Mouse (Mus musculus) hindbrain, embryonic 12.5 days (tissue): ENCODE measurements around the gene Hepacam. TPM values are rescaled to one million over a fixed set of nuclear protein-coding genes. Genes with fewer than 3 reads are reported as not detected.

Source experiments
- ATAC-seq: fragments of 200-750 bp; cut with Nextera tagmentation; 2 replicates; pipeline ENCODE4 v1.8.0; 2017; ENCODE audit warnings: moderate TSS enrichment; ENCODE audit not compliant: low FRiP score
- H3K27ac ChIP-seq: fragments of 300-500 bp; sonication (generic); 2 replicates; pipeline ENCODE4 v1.5.1; 2016; ENCODE audit warnings: mild to moderate bottlenecking
- H3K27me3 ChIP-seq: fragments of 300-500 bp; sonication (generic); 2 replicates; pipeline ENCODE4 v1.6.1; 2016; ENCODE audit warnings: mild to moderate bottlenecking
- H3K36me3 ChIP-seq: fragments of 300-500 bp; sonication (generic); 2 replicates; pipeline ENCODE4 v1.6.1; 2016; ENCODE audit warnings: mild to moderate bottlenecking
- H3K4me1 ChIP-seq: fragments of 300-500 bp; sonication (generic); 2 replicates; pipeline ENCODE4 v1.6.1; 2016
- H3K4me2 ChIP-seq: fragments of 300-500 bp; sonication (generic); replicated peaks from 2 replicates; pipeline ENCODE4 v1.6.1; 2016; ENCODE audit warnings: mild to moderate bottlenecking
- H3K4me3 ChIP-seq: fragments of 300-500 bp; sonication (generic); 2 replicates; pipeline ENCODE4 v1.5.1; 2016; ENCODE audit warnings: mild to moderate bottlenecking
- H3K9ac ChIP-seq: fragments of 300-500 bp; sonication (generic); 2 replicates; pipeline ENCODE4 v1.6.1; 2016; ENCODE audit warnings: mild to moderate bottlenecking, moderate library complexity
- H3K9me3 ChIP-seq: fragments of 300-500 bp; sonication (generic); replicated peaks from 2 replicates; pipeline ENCODE4 v1.6.1; 2016; ENCODE audit warnings: mild to moderate bottlenecking
- WGBS: fragments of 180-500 bp; shearing (Covaris S2); methylation state at CpG from one replicate; pipeline ENCODE4 v1.1.7; 2016; 5-methylcytosine and 5-hydroxymethylcytosine counted together
- polyA plus RNA-seq: library from polyadenylated mRNA; unstranded; fragments of >200 nt; fragmentation: Nextera tagmentation; extraction: Ambion mirVana; gene quantifications from 2 replicates; pipeline ENCODE4 v1.2.1, GENCODE M21; 2016

The Hepacam gene
- polyA plus RNA-seq, 1 experiment from 2014 or later, result 0.36 TPM

DNA sequence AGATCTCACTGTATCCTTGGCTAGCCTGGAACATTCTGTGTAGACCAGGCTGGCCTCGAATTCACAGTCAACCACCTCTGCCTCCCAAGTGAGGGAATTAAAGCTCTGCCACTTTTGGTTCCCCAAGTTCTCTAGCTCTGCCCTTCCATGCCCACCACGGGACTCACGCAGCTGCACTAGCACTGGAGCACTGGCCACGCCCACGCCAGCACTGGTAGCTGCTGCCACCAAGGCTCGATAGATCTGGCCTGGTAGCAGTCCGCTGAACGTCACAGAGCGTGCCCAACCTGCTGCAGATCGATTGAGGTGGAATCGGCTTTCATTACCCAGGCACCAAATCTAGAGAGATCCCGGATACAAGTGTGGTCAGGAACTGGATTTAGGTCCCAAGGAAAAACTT lies 54.1 kb downstream of the Hepacam start:
- H3K27ac ChIP-seq, result no peak overlapping the region
- no peaks in the 10 kb centered on the region for H3K9me3 ChIP-seq
- H3K27me3 ChIP-seq, result peaks cover 29% of the 10 kb centered on the region
- ATAC-seq, result peak; percentile 26; the same call in 1 of the 2 replicates
- WGBS, result 21% methylated on average over 12 of the region's 12 CpGs
- peak overlapping the region; percentile 50 for H3K4me2 ChIP-seq
- H3K9ac ChIP-seq, result no peak overlapping the region
- peak overlapping the region; percentile 18; the same call in 1 of the 2 replicates for H3K4me3 ChIP-seq
- H3K4me1 ChIP-seq, result peaks cover 8% of the 10 kb centered on the region; the same call in 1 of the 2 replicates
- H3K36me3 ChIP-seq, result no peaks in the 10 kb centered on the region

- no peaks in the 10 kb centered on the region for H3K9me3 ChIP-seq
- ATAC-seq, result no peak
- peaks cover 20% of the 10 kb centered on the region for H3K4me1 ChIP-seq
- H3K27ac ChIP-seq, result no peak overlapping the region
- H3K4me3 ChIP-seq, result peak overlapping the region; percentile 23
- H3K27me3 ChIP-seq, result peaks cover 78% of the 10 kb centered on the region
- 16% methylated on average over 26 of the region's 26 CpGs for WGBS
- H3K36me3 ChIP-seq, result no peaks in the 10 kb centered on the region
- 0 out of 2 replicates have a peak overlapping the region, but pooled peaks have one; percentile 3 for H3K9ac ChIP-seq
- H3K4me2 ChIP-seq, result peak overlapping the region; percentile 62
Observed at GRCm38 (mm10) chr9:37429326-37429725, 62.2 kb downstream of the Hepacam start.

- Histone ChIP-seq H3K4me3 (peak overlapping the region; percentile 41), H3K27ac (peak overlapping the region; percentile 41), H3K9ac (no peak overlapping the region; the same call in 1 of the 2 replicates), H3K9me3 (no peaks in the 10 kb centered on the region), H3K27me3 (peaks cover 89% of the 10 kb centered on the region), H3K4me1 (peaks cover 23% of the 10 kb centered on the region), H3K36me3 (no peaks in the 10 kb centered on the region), H3K4me2 (peak overlapping the region; percentile 62)
- under 1% methylated on average over 12 of the region's 12 CpGs for WGBS
- peak; percentile 63 for ATAC-seq
Observed at GRCm38 (mm10) chr9:37430582-37430981, 63.4 kb downstream of the Hepacam start.

DNA sequence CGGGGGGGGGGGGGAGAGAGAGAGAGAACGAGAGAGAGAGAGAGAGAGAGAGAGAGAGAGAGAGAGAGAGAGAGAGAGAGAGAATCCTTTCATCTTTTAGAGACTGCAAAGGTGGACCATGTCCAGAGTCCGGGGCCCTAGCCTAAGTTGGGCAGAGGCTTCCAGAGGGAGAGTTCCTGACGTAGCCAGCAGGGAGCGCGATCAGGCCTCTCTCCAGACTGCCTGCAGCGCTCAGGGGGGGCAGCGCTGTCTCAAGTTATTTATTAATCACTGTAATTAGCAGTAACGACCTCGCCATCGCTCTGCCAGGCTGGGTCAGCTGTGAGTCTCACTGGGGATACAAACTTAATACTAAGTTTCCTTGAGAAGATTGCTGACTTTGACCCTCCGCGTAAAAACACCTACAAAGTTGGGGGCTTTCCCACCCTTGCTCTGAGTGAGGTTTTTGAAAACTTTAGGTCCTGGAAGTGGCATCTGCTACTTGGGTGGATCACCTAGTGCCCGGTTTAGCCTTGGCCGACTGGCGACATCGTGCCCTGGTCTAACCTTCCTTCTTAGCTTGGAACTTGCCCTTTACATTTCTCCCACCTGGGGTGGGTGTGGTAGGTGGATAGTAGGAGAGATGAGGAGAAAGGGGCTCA lies 65.0 kb downstream of the Hepacam start:
- Histone ChIP-seq H3K4me2 (peak overlapping the region; percentile 62), H3K27me3 (peaks cover 87% of the 10 kb centered on the region), H3K4me1 (peaks cover 23% of the 10 kb centered on the region), H3K4me3 (peak overlapping the region; percentile 41), H3K9me3 (no peaks in the 10 kb centered on the region), H3K36me3 (no peaks in the 10 kb centered on the region), H3K27ac (peak overlapping the region; percentile 67), H3K9ac (peak overlapping the region; percentile 54; the same call in 1 of the 2 replicates)
- 2% methylated on average over 15 of the region's 17 CpGs for WGBS
- ATAC-seq, result peak; percentile 26; the same call in 1 of the 2 replicates

GRCm38 (mm10) chr9:37432720-37433421 lies 65.7 kb downstream of the Hepacam start, which contains the start of gene Robo3:
Robo3 (minus strand) TSS chr9:37433246.
- H3K9ac ChIP-seq, result peak within 1 kb of the TSS; percentile 54

DNA sequence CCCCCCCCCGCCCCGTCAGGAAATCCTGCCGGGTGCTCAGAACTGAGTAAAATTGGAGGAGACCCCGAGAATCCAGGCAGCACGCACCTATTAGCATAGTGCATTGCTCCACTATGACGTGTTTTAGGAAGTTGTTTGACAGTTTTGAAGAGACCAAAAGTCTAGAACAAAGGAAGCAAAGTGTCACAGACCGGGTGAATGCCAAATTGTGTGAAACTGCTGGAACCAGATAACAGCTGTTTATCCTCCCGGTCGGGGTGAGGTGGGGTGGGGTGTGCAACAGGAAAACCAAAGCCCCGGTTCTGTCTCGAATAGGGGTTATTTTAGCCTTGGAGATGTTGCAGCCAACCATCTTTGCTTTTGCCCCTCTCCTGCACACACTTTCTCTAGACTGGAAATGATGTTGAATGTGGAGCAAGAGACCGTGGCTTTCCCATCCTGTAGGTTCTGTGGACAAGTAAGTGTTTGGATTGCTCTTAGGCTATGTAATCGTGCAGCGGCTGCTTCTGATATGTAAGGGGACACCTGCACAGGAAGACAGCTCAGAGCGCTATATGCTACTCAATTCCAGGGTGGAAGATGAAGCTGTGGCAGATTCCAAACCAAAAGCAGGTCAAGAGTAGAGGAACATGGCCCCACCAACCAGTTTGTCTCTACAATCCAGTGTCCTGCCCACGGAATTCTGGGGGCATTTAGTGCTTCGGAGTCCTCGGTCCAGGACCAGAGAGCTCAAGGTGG lies 66.8 kb downstream of the Hepacam start:
- Histone ChIP-seq H3K27ac (no peak overlapping the region), H3K36me3 (no peaks in the 10 kb centered on the region), H3K4me1 (peaks cover 23% of the 10 kb centered on the region), H3K4me3 (peak overlapping the region; percentile 41), H3K4me2 (peak overlapping the region; percentile 62), H3K9ac (no peak overlapping the region), H3K27me3 (peaks cover 78% of the 10 kb centered on the region), H3K9me3 (no peaks in the 10 kb centered on the region)
- WGBS, result 2% methylated on average over 18 of the region's 18 CpGs
- no peak for ATAC-seq

More at GRCm38 (mm10) chr9:37432720-37433421, 65.7 kb downstream of the Hepacam start, which contains the start of gene Robo3:
- H3K27me3 ChIP-seq, result peaks cover 83% of the 10 kb centered on the region
- H3K27ac ChIP-seq, result peak within 1 kb of the TSS; percentile 67
- H3K4me2 ChIP-seq, result peak within 1 kb of the TSS; percentile 62
- peak; percentile 41 for ATAC-seq
- H3K9me3 ChIP-seq, result no peaks in the 10 kb centered on the region
- H3K36me3 ChIP-seq, result no peaks in the 10 kb centered on the region
- peaks cover 23% of the 10 kb centered on the region for H3K4me1 ChIP-seq
- H3K4me3 ChIP-seq, result peak within 1 kb of the TSS; percentile 41
- under 1% methylated on average over 40 of the region's 40 CpGs for WGBS

GRCm38 (mm10) chr9:37434932-37435331 lies 67.8 kb downstream of the Hepacam start:
- H3K4me3 ChIP-seq, result no peak overlapping the region
- H3K27me3 ChIP-seq, result peaks cover 70% of the 10 kb centered on the region
- ATAC-seq, result no peak
- H3K27ac ChIP-seq, result 0 out of 2 replicates have a peak overlapping the region, but pooled peaks have one; percentile 13
- no peaks in the 10 kb centered on the region for H3K9me3 ChIP-seq
- peak overlapping the region; percentile 3; the same call in 1 of the 2 replicates for H3K4me2 ChIP-seq
- H3K9ac ChIP-seq, result no peak overlapping the region
- WGBS, result 1% methylated on average over 14 of the region's 14 CpGs
- no peaks in the 10 kb centered on the region for H3K36me3 ChIP-seq
- H3K4me1 ChIP-seq, result peaks cover 23% of the 10 kb centered on the region

DNA sequence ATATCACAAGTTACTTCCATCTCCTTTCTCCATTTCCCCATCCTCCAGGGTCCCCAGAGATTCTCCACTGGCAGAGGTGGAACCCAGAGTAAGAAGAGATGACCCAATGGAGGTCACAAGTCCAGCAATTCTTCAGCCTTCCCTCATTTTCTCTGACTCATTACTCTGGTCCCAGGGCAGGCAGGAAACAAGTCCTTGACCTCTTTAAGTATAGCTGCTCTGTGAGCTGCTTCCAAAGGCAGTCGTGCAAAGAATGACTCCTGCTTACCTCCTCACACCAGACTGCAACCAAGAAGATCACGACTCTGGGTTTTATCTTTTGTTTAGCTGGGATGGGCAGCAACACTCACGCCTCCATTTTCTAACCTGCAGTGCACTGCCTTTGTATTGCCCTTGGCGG lies 68.5 kb downstream of the Hepacam start:
- 7% methylated on average over 4 of the region's 4 CpGs for WGBS
- no peaks in the 10 kb centered on the region for H3K36me3 ChIP-seq
- H3K4me1 ChIP-seq, result peaks cover 23% of the 10 kb centered on the region

More for the DNA sequence above, 68.5 kb downstream of the Hepacam start:
- Histone ChIP-seq H3K27ac (no peak overlapping the region), H3K9me3 (no peaks in the 10 kb centered on the region), H3K4me3 (no peak overlapping the region), H3K4me2 (no peak overlapping the region), H3K27me3 (peaks cover 67% of the 10 kb centered on the region), H3K9ac (no peak overlapping the region)
- no peak for ATAC-seq

Other genes with a start within 250 kb of the Hepacam start
- 29.6 and 38.0 TPM in 2 replicates for gene Pknox2, start 219.9 kb upstream of the Hepacam start, polyA plus RNA-seq
- 12.7 and 14.1 TPM in 2 replicates for gene Tmem218, start 159.1 kb upstream of the Hepacam start, polyA plus RNA-seq
- gene Slc37a2, start 111.6 kb upstream of the Hepacam start, polyA plus RNA-seq, result 1.7 TPM in 2 replicates
- 8.2 and 10.5 TPM in 2 replicates for gene Ccdc15, start 18.9 kb upstream of the Hepacam start, polyA plus RNA-seq
- 8.0 and 12.0 TPM in 2 replicates for gene Robo4, start 34.5 kb downstream of the Hepacam start, polyA plus RNA-seq
- gene Robo3, start 65.9 kb downstream of the Hepacam start, polyA plus RNA-seq, result 155 and 187 TPM in 2 replicates
- 50.7 TPM in 2 replicates for gene Msantd2, start 122.0 kb downstream of the Hepacam start, polyA plus RNA-seq
- 31.6 and 32.7 TPM in 2 replicates for gene Esam, start 160.7 kb downstream of the Hepacam start, polyA plus RNA-seq
- gene Vsig2, start 171.9 kb downstream of the Hepacam start, polyA plus RNA-seq, result 0.53 and 1.0 TPM in 2 replicates
- 15.4 and 15.5 TPM in 2 replicates for gene Nrgn, start 185.6 kb downstream of the Hepacam start, polyA plus RNA-seq
- gene Siae, start 188.3 kb downstream of the Hepacam start, polyA plus RNA-seq, result 9.4 and 12.1 TPM in 2 replicates
- 17.9 and 22.9 TPM in 2 replicates for gene Spa17, start 246.4 kb downstream of the Hepacam start, polyA plus RNA-seq